Mouse (Mus musculus) heart, postnatal 0 days (tissue): ENCODE measurements at regions not wholly inside any gene's neighbourhood (a gene's known extent, or its start where the extent isn't known, plus 50 kb on each side); places are given as distances from the start of the nearest gene placed in this dataset.
"Not testable (repeated sequence)": the region's sequence is repeated elsewhere in the genome, so short reads cannot be mapped to it uniquely, and the experiment has no call there.

ENCODE experiments used
- ATAC-seq: fragments of 200-750 bp; cut with Nextera tagmentation; 2 replicates; pipeline ENCODE4 v1.8.0; 2017; ENCODE audit warnings: low read depth, moderate number of reproducible peaks, moderate library complexity; ENCODE audit not compliant: insufficient read depth
- DNase-seq: peaks from one replicate; pipeline ENCODE4 v3.0.0-alpha.2; 2016; ENCODE audit warnings: low spot score
- H3K27ac ChIP-seq: fragments of 300-500 bp; sonication (generic); 2 replicates; pipeline ENCODE4 v1.5.1; 2014; ENCODE audit warnings: low read depth, mild to moderate bottlenecking
- H3K27me3 ChIP-seq: fragments of 300-500 bp; sonication (generic); 2 replicates; pipeline ENCODE4 v1.6.1; 2014; ENCODE audit warnings: low read length, mixed read lengths; ENCODE audit not compliant: control insufficient read depth, insufficient read depth
- H3K36me3 ChIP-seq: fragments of 300-500 bp; sonication (generic); replicated peaks from 2 replicates; pipeline ENCODE4 v1.6.1; 2014; ENCODE audit warnings: low read length, mixed read lengths; ENCODE audit not compliant: control insufficient read depth, insufficient read depth
- H3K4me1 ChIP-seq: fragments of 300-500 bp; sonication (generic); 2 replicates; pipeline ENCODE4 v1.6.1; 2014; ENCODE audit warnings: antibody characterized with exemption; ENCODE audit not compliant: control insufficient read depth, insufficient read depth
- H3K4me2 ChIP-seq: fragments of 300-500 bp; sonication (generic); 2 replicates; pipeline ENCODE4 v1.6.1; 2014; ENCODE audit warnings: low read depth, mild to moderate bottlenecking, low read length, moderate library complexity
- H3K4me3 ChIP-seq: fragments of 300-500 bp; sonication (generic); 2 replicates; pipeline ENCODE4 v1.5.1; 2014; ENCODE audit warnings: low read depth, low read length
- H3K9ac ChIP-seq: fragments of 300-500 bp; sonication (generic); replicated peaks from 2 replicates; pipeline ENCODE4 v1.6.1; 2014; ENCODE audit warnings: low read depth, low read length, mixed read lengths
- H3K9me3 ChIP-seq: fragments of 300-500 bp; sonication (generic); replicated peaks from 2 replicates; pipeline ENCODE4 v1.6.1; 2016; ENCODE audit warnings: low read length; ENCODE audit not compliant: control insufficient read depth
- WGBS: fragments of 180-500 bp; shearing (Covaris S2); extraction: QIAGEN DNeasy Blood & Tissue Kit; methylation state at CpG from one replicate; pipeline ENCODE4 v1.1.7; 2014; 5-methylcytosine and 5-hydroxymethylcytosine counted together

- WGBS: 73% methylated on average over 5 of the region's 6 CpGs
- not testable (repeated sequence) for H3K4me3 ChIP-seq, H3K36me3 ChIP-seq, H3K4me2 ChIP-seq, H3K27me3 ChIP-seq, DNase-seq, H3K4me1 ChIP-seq, H3K27ac ChIP-seq, H3K9me3 ChIP-seq, H3K9ac ChIP-seq, ATAC-seq
These were observed 753.1 kb downstream of the Gm10330 start for GRCm38 (mm10) chr12:23026976-23027375.

- not testable (repeated sequence) for DNase-seq, H3K27me3 ChIP-seq, H3K4me2 ChIP-seq, H3K9ac ChIP-seq, H3K4me1 ChIP-seq, H3K9me3 ChIP-seq, H3K27ac ChIP-seq, H3K36me3 ChIP-seq, H3K4me3 ChIP-seq, ATAC-seq
- 75% methylated on average over 7 of the region's 8 CpGs for WGBS
These were observed 756.5 kb downstream of the Gm10330 start for GRCm38 (mm10) chr12:23023556-23023955.

- H3K27me3 ChIP-seq, H3K27ac ChIP-seq, H3K9ac ChIP-seq, H3K4me1 ChIP-seq, H3K36me3 ChIP-seq, H3K9me3 ChIP-seq, ATAC-seq: not testable (repeated sequence)
- WGBS: 2% methylated on average over 18 of the region's 37 CpGs
- Histone ChIP-seq H3K4me2 (peak overlapping the region; percentile 55), H3K4me3 (peak overlapping the region; percentile 48)
- peak; percentile 5 for DNase-seq
These were observed 769.9 kb downstream of the Gm10330 start for GRCm38 (mm10) chr12:23010199-23010598.

GRCm38 (mm10) chr12:23009662-23010061 is 770.4 kb downstream of the Gm10330 start:
- not testable (repeated sequence) for H3K9ac ChIP-seq, H3K27me3 ChIP-seq, H3K9me3 ChIP-seq, H3K4me1 ChIP-seq, H3K27ac ChIP-seq, DNase-seq, ATAC-seq, H3K36me3 ChIP-seq
- peak overlapping the region; percentile 55 for H3K4me2 ChIP-seq
- 3% methylated on average over 17 of the region's 48 CpGs for WGBS
- H3K4me3 ChIP-seq: peak overlapping the region; percentile 48
